Mouse (Mus musculus) 3T3-L1 (cell line): Measurements from ENCODE around the gene Tectb.
"Not testable (repeated sequence)": the region's sequence is repeated elsewhere in the genome, so short reads cannot be mapped to it uniquely, and the experiment has no call there.

Experiments used
- DNase-seq: peaks from one replicate; pipeline ENCODE4 v3.0.0-alpha.2; 2015; ENCODE audit warnings: low read depth, low spot score

Gene Tectb

GRCm38 (mm10) chr19:55165183-55165865 is 15.2 kb upstream of the Tectb start:
- no peak for DNase-seq

- DNase-seq: no peak
Measured at GRCm38 (mm10) chr19:55165954-55166353, 14.6 kb upstream of the Tectb start.

- no peak for DNase-seq
Measured at GRCm38 (mm10) chr19:55166741-55167140, 13.8 kb upstream of the Tectb start.

GRCm38 (mm10) chr19:55167741-55168140 is 12.8 kb upstream of the Tectb start:
- DNase-seq: no peak

GRCm38 (mm10) chr19:55168360-55168759 is 12.2 kb upstream of the Tectb start:
- no peak for DNase-seq

GRCm38 (mm10) chr19:55169236-55169729 is 11.2 kb upstream of the Tectb start:
- DNase-seq: not testable (repeated sequence)

GRCm38 (mm10) chr19:55170399-55170798 is 10.1 kb upstream of the Tectb start:
- DNase-seq: no peak

GRCm38 (mm10) chr19:55171585-55171984 is 8.9 kb upstream of the Tectb start:
- DNase-seq: no peak

- no peak for DNase-seq
Measured at GRCm38 (mm10) chr19:55177143-55177542, 3.4 kb upstream of the Tectb start.

- no peak for DNase-seq
Measured at GRCm38 (mm10) chr19:55184442-55184841, 3.9 kb downstream of the Tectb start.

- no peak for DNase-seq
Measured at GRCm38 (mm10) chr19:55185074-55185473, 4.5 kb downstream of the Tectb start.

- DNase-seq: no peak
Measured at GRCm38 (mm10) chr19:55185651-55186050, 5.1 kb downstream of the Tectb start.

- DNase-seq: no peak
Measured at GRCm38 (mm10) chr19:55190065-55190464, 9.5 kb downstream of the Tectb start.

- DNase-seq: no peak
Measured at GRCm38 (mm10) chr19:55191596-55191995, 11.1 kb downstream of the Tectb start.

- no peak for DNase-seq
Measured at GRCm38 (mm10) chr19:55192254-55192945, 11.9 kb downstream of the Tectb start.

- no peak for DNase-seq
Measured at GRCm38 (mm10) chr19:55193717-55194394, 13.3 kb downstream of the Tectb start.

- no peak for DNase-seq
Measured at GRCm38 (mm10) chr19:55194520-55195170, 14.1 kb downstream of the Tectb start.

- DNase-seq: no peak
Measured at GRCm38 (mm10) chr19:55195574-55195973, 15.0 kb downstream of the Tectb start.

- peak; percentile 78 for DNase-seq
Measured at GRCm38 (mm10) chr19:55198303-55198702, 17.8 kb downstream of the Tectb start.

- DNase-seq: peak; percentile 91
Measured at GRCm38 (mm10) chr19:55206482-55207138, 26.1 kb downstream of the Tectb start.

GRCm38 (mm10) chr19:55207205-55207604 is 26.7 kb downstream of the Tectb start:
- no peak for DNase-seq
